In genomic region chr8:74901765-74902164, GRCm38 (mm10) we compare ENCODE assay signal across 32 mouse cellular contexts. TPM values are rescaled to one million over a fixed set of nuclear protein-coding genes. Genes with fewer than 3 reads are reported as not detected.
DNase-seq lines count a peak whose midpoint lies in the region; ATAC-seq and TF ChIP-seq lines count a peak whose summit lies in the region.
"Had no signal": no experiment of that assay in that cellular context is flagged by ENCODE, and none has a peak within 500 bp of the region (broad histone marks: within the 10 kb centered on the region; RNA-seq: fewer than 3 reads in every experiment).

No protein-coding gene starts in this region.

- no peak for TF ChIP-seq POLR2A in small intestine, adult 2 months (IDR thresholded peaks at IDR 0.05; ENCODE audit: low read depth, low read length)

- DNase-seq in layer of hippocampus, adult 2 months (ENCODE audit: low spot score in 2 of 2), result no peak
- DNase-seq in layer of hippocampus, adult 8-10 months (ENCODE audit: low spot score in 2 of 2), result no peak
- no peak for DNase-seq in adrenal gland, postnatal 14 days
- no peak for DNase-seq in gastrocnemius, postnatal 4 days (ENCODE audit: low spot score in 2 of 2)
- DNase-seq: adrenal gland, adult 8-10 months; adrenal gland, postnatal 25 days; B cell, adult 2 months; cerebellum, adult 11 months; cerebellum, adult 18-20 months; cerebellum, adult 8-10 months; cerebellum, adult 9-11 months; cerebellum, postnatal 14 days; cerebellum, postnatal 36 days; embryo, embryonic 11 days; forebrain, postnatal 0 days had no signal

- peak overlapping the region; percentile 90 for H3K27ac ChIP-seq in layer of hippocampus, adult 2 months
- H3K27ac ChIP-seq in intestine, embryonic 16.5 days (ENCODE audit: low read length), result peak overlapping the region; percentile 76
- peak overlapping the region; percentile 97 for H3K27ac ChIP-seq in small intestine, adult 2 months (ENCODE audit: insufficient read depth, low read depth, low read length)
- H3K27ac ChIP-seq: embryonic facial prominence, embryonic 13.5 days; embryonic facial prominence, embryonic 15.5 days; forebrain, embryonic 13.5 days; forebrain, embryonic 15.5 days had no signal

- 42% methylated on average over 1 of the region's 1 CpGs for WGBS in intestine, embryonic 16.5 days
- WGBS in small intestine, adult 2 months, result 30% methylated on average over 1 of the region's 1 CpGs

- no peaks in the 10 kb centered on the region for H3K36me3 ChIP-seq in intestine, embryonic 16.5 days (ENCODE audit: control insufficient read depth, insufficient read depth, low read length)
- H3K36me3 ChIP-seq in small intestine, adult 2 months (ENCODE audit: control insufficient read depth, insufficient read depth, low read length), result no peaks in the 10 kb centered on the region
- H3K36me3 ChIP-seq: embryonic facial prominence, embryonic 13.5 days; embryonic facial prominence, embryonic 15.5 days; forebrain, embryonic 15.5 days; G1E had no signal

- H3K4me1 ChIP-seq in intestine, embryonic 16.5 days (ENCODE audit: control insufficient read depth, insufficient read depth, low read length), result peaks cover 17% of the 10 kb centered on the region
- peaks cover 57% of the 10 kb centered on the region for H3K4me1 ChIP-seq in small intestine, adult 2 months (ENCODE audit: control insufficient read depth, insufficient read depth, insufficient read length, low read length)
- H3K4me1 ChIP-seq: embryonic facial prominence, embryonic 13.5 days; embryonic facial prominence, embryonic 15.5 days had no signal

- TF ChIP-seq CTCF in layer of hippocampus, adult 2 months (conservative IDR thresholded peaks at IDR 0.05), result no peak
- TF ChIP-seq CTCF in small intestine, adult 2 months (IDR thresholded peaks at IDR 0.05; ENCODE audit: extremely low read depth, insufficient read length, insufficient replicate concordance, low read depth, low read length), result no peak

- no peaks in the 10 kb centered on the region for H3K27me3 ChIP-seq in intestine, embryonic 16.5 days (replicated peaks; ENCODE audit: control insufficient read depth, insufficient read depth, low read length)
- no peaks in the 10 kb centered on the region for H3K27me3 ChIP-seq in small intestine, adult 2 months (ENCODE audit: control insufficient read depth, insufficient read depth, low read length)
- H3K27me3 ChIP-seq: embryonic facial prominence, embryonic 13.5 days; embryonic facial prominence, embryonic 15.5 days; forebrain, embryonic 13.5 days; forebrain, embryonic 15.5 days had no signal

- no peak overlapping the region for H3K4me3 ChIP-seq in layer of hippocampus, adult 2 months
- H3K4me3 ChIP-seq in intestine, embryonic 16.5 days (ENCODE audit: low read length), result no peak overlapping the region
- H3K4me3 ChIP-seq in small intestine, adult 2 months (ENCODE audit: low read depth, low read length), result no peak overlapping the region
- H3K4me3 ChIP-seq: embryonic facial prominence, embryonic 13.5 days; embryonic facial prominence, embryonic 15.5 days; erythroblast, embryonic 14.5 days; forebrain, embryonic 13.5 days; forebrain, embryonic 15.5 days had no signal

- H3K4me2 ChIP-seq in intestine, embryonic 16.5 days (ENCODE audit: low read depth, low read length), result no peak overlapping the region
- H3K4me2 ChIP-seq: embryonic facial prominence, embryonic 13.5 days; embryonic facial prominence, embryonic 15.5 days; forebrain, embryonic 13.5 days; forebrain, embryonic 15.5 days had no signal

- no peak overlapping the region for H3K9ac ChIP-seq in intestine, embryonic 16.5 days (ENCODE audit: low read depth, low read length)
- H3K9ac ChIP-seq: embryonic facial prominence, embryonic 13.5 days; embryonic facial prominence, embryonic 15.5 days; forebrain, embryonic 13.5 days; forebrain, embryonic 15.5 days; forebrain, postnatal 0 days had no signal

- ATAC-seq in intestine, embryonic 16.5 days, result peak; percentile 67
- ATAC-seq: activated CD4-positive, CD25-positive, alpha-beta regulatory T cell, adult 4 months; CD4-positive, CD25-positive, alpha-beta regulatory T cell, adult 4 months; forebrain, embryonic 13.5 days; forebrain, embryonic 15.5 days; forebrain, postnatal 0 days; Patski had no signal

- no peaks in the 10 kb centered on the region for H3K9me3 ChIP-seq in intestine, embryonic 16.5 days (ENCODE audit: control insufficient read depth, low read length)
- H3K9me3 ChIP-seq: embryonic facial prominence, embryonic 13.5 days; embryonic facial prominence, embryonic 15.5 days; forebrain, embryonic 13.5 days; forebrain, embryonic 15.5 days; G1E had no signal

RNA-seq across cellular contexts. Expression of gene Isx, which starts 28.8 kb away (rescaled TPM):
- total RNA-seq in layer of hippocampus, adult 2 months (2021), result not detected
- total RNA-seq in layer of hippocampus, adult 8-10 months (2022), result under 1 TPM in 1 of 4 experiments, not detected in 3; 0.26 TPM
- 101 and 109 TPM in 2 replicates for polyA plus RNA-seq in intestine, embryonic 16.5 days (2015; fragmentation: Nextera tagmentation; extraction: Ambion mirVana)
- 59.6 and 144 TPM in 2 replicates for polyA plus RNA-seq in small intestine, adult 2 months (2012; rRNA removed)
- 0.19 TPM in 1 of 2 replicates, not detected in the other for total RNA-seq in adrenal gland, postnatal 14 days (2021)
- total RNA-seq in gastrocnemius, postnatal 4 days (2021), result not detected
- total RNA-seq: adrenal gland, adult 18-20 months; adrenal gland, adult 8-10 months; adrenal gland, postnatal 25 days; CH12.LX; common myeloid progenitor, adult 5-6 weeks; forebrain, postnatal 0 days had no signal
- polyA plus RNA-seq: activated CD4-positive, CD25-positive, alpha-beta regulatory T cell, adult 4 months; brain, embryonic 14.5 days; CD4-positive, CD25-positive, alpha-beta regulatory T cell, adult 4 months; embryonic facial prominence, embryonic 11.5 days; embryonic facial prominence, embryonic 13.5 days; embryonic facial prominence, embryonic 15.5 days; erythroblast, embryonic 14.5 days; forebrain, embryonic 11.5 days; forebrain, embryonic 13.5 days; forebrain, embryonic 15.5 days; forebrain, postnatal 0 days; G1E; Patski had no signal
